Mouse (Mus musculus): ENCODE data around the gene Flii. TPM values are rescaled to one million over a fixed set of nuclear protein-coding genes. Genes with fewer than 3 reads are reported as not detected.
A peak's percentile ranks its signal among the peaks of the same experiment; 100 is the strongest.

The Flii gene
- polyA plus RNA-seq, 1 experiment from 2014 or later: 68.1 TPM

DNA sequence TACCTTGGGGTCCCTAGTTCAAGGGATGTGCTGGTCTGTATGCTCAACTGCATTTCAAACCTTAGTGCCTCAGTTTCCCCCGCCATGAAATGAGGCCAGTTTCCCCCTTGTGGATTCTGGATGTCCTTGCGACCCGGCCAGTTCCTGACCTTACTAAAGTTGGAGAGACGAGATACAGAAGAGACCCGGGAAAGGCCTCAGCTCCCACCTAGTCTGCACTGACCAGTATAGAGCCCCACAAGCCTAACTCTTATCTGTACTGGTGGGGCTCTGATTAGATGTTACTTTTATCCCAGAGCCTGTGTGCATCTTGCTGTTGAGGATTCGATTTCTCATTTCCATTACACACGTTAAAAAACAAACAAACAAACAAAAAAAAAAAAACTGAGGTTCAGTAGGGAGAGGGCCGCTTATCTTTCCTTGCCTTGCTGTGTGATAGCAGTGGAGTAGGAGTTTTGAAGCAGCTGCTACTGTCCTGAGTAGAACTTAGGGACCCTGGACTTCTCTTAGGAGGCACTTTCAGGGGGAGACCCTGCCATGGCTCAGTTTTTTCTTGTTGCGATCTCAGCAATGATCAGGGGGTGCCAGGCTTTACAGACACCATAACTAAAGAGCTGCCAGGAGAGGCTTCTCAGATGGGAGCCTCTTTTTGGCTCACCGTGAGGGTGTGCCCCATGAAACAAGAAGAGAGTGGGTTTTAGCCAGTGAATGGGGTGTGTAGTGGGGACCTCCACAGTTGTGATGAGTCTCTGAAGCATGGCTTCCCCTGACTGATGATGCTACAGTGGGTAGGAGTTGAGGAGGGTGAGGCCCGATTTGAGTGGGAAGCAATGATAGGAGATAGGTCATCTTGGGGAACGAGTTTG is 26.5 kb downstream of the Flii start:
- WGBS: 36% methylated on average over 12 of the region's 12 CpGs
- Histone ChIP-seq H3K9me3 (no peaks in the 10 kb centered on the region), H3K9ac (peak overlapping the region; percentile 80), H3K4me3 (peak overlapping the region; percentile 89), H3K4me1 (peaks cover 40% of the 10 kb centered on the region), H3K4me2 (replicated peaks) (peak overlapping the region; percentile 90), H3K27ac (peak overlapping the region; percentile 72; the same call in 1 of the 2 replicates), H3K27me3 (no peaks in the 10 kb centered on the region), H3K36me3 (peaks cover 30% of the 10 kb centered on the region)
- no peak for ATAC-seq (ENCODE audit: low FRiP score, low read depth)

DNA sequence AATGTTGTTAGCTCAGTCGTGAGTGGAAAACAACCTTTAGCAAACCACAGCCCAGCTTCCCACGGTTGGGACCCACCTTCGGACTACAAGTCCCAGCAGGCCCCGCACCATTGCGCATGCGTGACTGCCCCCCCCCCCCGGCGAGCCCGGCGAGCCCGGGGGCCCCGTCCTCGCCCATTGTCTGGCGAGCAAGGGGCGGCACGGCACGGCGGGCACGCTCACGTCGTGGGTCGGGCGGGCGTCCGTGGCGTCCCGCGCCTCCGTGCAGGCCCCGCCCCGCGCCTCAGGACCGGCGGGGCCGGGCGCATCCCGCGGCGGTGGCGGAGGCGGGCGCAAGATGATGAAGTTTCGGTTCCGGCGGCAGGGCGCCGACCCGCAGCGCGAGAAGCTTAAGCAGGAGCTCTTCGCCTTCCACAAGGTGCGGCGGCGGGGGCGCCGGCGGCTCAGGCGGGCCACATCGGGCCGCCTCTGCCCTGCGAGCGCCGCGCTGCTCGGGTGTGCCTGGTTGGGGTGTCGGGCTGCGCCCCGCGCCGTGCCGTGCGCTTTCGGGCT is 27.5 kb downstream of the Flii start, which contains the start of gene Llgl1:
Llgl1 (plus strand) TSS at position 200 of the 552 bp plus-strand sequence.
- under 1% methylated on average over 49 of the region's 73 CpGs for WGBS
- Histone ChIP-seq H3K9me3 (no peaks in the 10 kb centered on the region), H3K27me3 (no peaks in the 10 kb centered on the region), H3K27ac (peak within 1 kb of the TSS; percentile 84), H3K4me1 (peaks cover 40% of the 10 kb centered on the region), H3K36me3 (peaks cover 21% of the 10 kb centered on the region), H3K4me3 (peak within 1 kb of the TSS; percentile 89), H3K4me2 (replicated peaks) (peak within 1 kb of the TSS; percentile 90), H3K9ac (peak within 1 kb of the TSS; percentile 80)
- ATAC-seq (ENCODE audit: low FRiP score, low read depth): peak; percentile 88

DNA sequence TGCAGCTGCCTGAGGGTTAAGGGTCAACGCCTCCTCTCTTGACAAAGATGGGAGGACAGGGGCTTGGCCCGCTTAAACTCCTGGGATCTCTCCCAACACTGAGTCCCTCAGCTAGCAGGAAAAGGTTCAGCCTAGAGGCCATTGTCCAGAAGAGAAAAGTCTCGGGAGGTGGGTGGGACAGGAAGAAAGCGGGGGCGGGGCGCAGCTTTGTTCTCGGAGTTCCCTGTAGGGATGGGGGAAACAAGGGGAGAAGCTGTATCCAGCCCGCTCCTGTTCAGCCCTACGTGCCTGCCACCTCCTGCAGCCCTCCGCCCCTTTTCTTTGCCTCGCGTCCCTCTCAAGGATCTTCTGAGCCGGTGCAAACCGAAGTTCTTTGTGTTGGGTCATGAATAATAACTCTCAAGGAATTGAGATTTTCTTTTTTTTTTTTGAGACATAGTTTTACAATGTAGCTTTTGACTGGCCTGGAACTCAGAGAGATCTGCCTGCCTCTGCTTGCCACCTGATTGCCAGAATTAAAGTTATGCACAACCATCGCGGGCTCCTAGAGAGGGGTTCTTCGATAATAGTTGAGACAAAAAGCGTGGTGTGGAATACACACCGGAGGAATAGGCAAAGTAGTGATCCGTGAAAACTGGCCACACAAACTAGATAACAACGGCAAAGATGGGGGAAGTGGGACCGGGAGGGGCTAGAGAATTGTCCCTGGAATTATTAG is 28.1 kb downstream of the Flii start:
- H3K4me3 ChIP-seq: peak overlapping the region; percentile 89
- H3K27ac ChIP-seq: peak overlapping the region; percentile 84
- peak overlapping the region; percentile 65 for H3K4me2 ChIP-seq (replicated peaks)
- H3K9me3 ChIP-seq: no peaks in the 10 kb centered on the region
- peaks cover 40% of the 10 kb centered on the region for H3K4me1 ChIP-seq
- H3K9ac ChIP-seq: peak overlapping the region; percentile 56
- H3K36me3 ChIP-seq: peaks cover 14% of the 10 kb centered on the region
- ATAC-seq (ENCODE audit: low FRiP score, low read depth): peak; percentile 28; the same call in 1 of the 2 replicates
- no peaks in the 10 kb centered on the region for H3K27me3 ChIP-seq
- WGBS: 4% methylated on average over 22 of the region's 22 CpGs

DNA sequence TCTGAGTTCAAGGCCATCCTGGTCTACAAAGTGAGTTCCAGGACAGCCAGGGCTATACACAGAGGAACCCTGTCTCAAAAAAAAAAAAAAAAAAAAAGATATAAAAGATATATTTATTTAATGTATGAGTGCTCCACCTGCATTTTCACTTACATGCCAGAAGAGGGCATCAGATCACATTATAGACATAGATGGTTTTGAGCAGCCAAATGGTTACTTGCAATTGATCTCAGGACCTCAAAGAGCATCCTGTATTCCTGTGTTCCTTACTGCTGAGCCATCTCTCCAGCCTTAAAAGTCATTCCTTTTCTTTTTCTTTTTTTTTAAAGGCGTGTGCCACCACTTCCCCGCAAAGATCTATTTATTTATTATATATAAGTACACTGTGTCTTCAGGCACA is 29.5 kb downstream of the Flii start:
- H3K9me3 ChIP-seq: no peaks in the 10 kb centered on the region
- H3K4me3 ChIP-seq: no peak overlapping the region
- H3K27ac ChIP-seq: no peak overlapping the region
- no peak for ATAC-seq (ENCODE audit: low FRiP score, low read depth)
- peaks cover 32% of the 10 kb centered on the region for H3K4me1 ChIP-seq
- no peak overlapping the region for H3K4me2 ChIP-seq (replicated peaks)
- 79% methylated on average over 2 of the region's 2 CpGs for WGBS
- no peaks in the 10 kb centered on the region for H3K27me3 ChIP-seq
- H3K9ac ChIP-seq: no peak overlapping the region
- peaks cover 3% of the 10 kb centered on the region for H3K36me3 ChIP-seq

DNA sequence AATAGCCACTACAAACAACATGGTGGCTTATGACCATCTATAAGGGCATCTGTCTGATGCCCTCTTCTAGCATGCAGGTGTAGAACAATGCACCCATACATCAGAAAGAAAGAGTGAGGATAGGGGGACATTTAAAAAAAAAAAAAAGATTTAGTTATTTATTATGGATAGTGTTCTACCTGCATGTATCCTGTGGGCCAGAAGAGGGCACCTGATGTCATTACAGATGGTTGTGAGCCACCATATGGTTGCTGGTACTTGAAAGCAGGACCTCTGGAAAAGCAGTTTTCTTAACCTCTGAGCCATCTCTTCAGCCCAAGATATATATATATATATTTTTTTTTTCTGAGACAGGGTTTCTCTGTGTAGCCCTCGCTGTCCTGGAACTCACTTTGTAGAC is 30.9 kb downstream of the Flii start:
- Histone ChIP-seq H3K27me3 (no peaks in the 10 kb centered on the region), H3K27ac (no peak overlapping the region), H3K4me1 (peaks cover 19% of the 10 kb centered on the region), H3K9me3 (no peaks in the 10 kb centered on the region), H3K9ac (no peak overlapping the region), H3K4me2 (replicated peaks) (no peak overlapping the region), H3K36me3 (no peaks in the 10 kb centered on the region), H3K4me3 (no peak overlapping the region)
- ATAC-seq (ENCODE audit: low FRiP score, low read depth): no peak
- 64% methylated on average over 1 of the region's 1 CpGs for WGBS

Small RNAs within 50 kb of the gene (microRNA-seq; reads per million reads assigned to microRNA genes)
- gene Mir5100: 3.0 reads per million, percentile 12 among the genes with 10 or more reads in this experiment

Other genes with a start within 250 kb of the Flii start
- 34.4 and 36.7 TPM in 2 replicates for gene Alkbh5, start 190.9 kb downstream of the Flii start, polyA plus RNA-seq (2015; fragmentation: Nextera tagmentation; extraction: Ambion mirVana)
- gene Llgl1, start 27.5 kb downstream of the Flii start, polyA plus RNA-seq (2015; fragmentation: Nextera tagmentation; extraction: Ambion mirVana): 76.6 and 83.9 TPM in 2 replicates
- gene Mief2, start 1.1 kb upstream of the Flii start, polyA plus RNA-seq (2015; fragmentation: Nextera tagmentation; extraction: Ambion mirVana): 17.9 and 19.7 TPM in 2 replicates
- gene Top3a, start 50.1 kb upstream of the Flii start, polyA plus RNA-seq (2015; fragmentation: Nextera tagmentation; extraction: Ambion mirVana): 18.9 and 22.0 TPM in 2 replicates
- 5.4 and 7.0 TPM in 2 replicates for gene Smcr8, start 50.3 kb upstream of the Flii start, polyA plus RNA-seq (2015; fragmentation: Nextera tagmentation; extraction: Ambion mirVana)
- 47.9 and 52.2 TPM in 2 replicates for gene Shmt1, start 84.5 kb upstream of the Flii start, polyA plus RNA-seq (2015; fragmentation: Nextera tagmentation; extraction: Ambion mirVana)
- 34.8 and 36.7 TPM in 2 replicates for gene Dhrs7b, start 103.4 kb upstream of the Flii start, polyA plus RNA-seq (2015; fragmentation: Nextera tagmentation; extraction: Ambion mirVana)
- gene Tmem11, start 152.0 kb upstream of the Flii start, polyA plus RNA-seq (2015; fragmentation: Nextera tagmentation; extraction: Ambion mirVana): 62.3 and 67.1 TPM in 2 replicates
- 21.0 and 22.3 TPM in 2 replicates for gene Natd1, start 187.5 kb upstream of the Flii start, polyA plus RNA-seq (2015; fragmentation: Nextera tagmentation; extraction: Ambion mirVana)
- 87.6 and 93.3 TPM in 2 replicates for gene Map2k3, start 204.8 kb upstream of the Flii start, polyA plus RNA-seq (2015; fragmentation: Nextera tagmentation; extraction: Ambion mirVana)

Data from limb, embryonic 13.5 days (tissue).